11 mouse cellular contexts compared by ENCODE assay signal in genomic region chr15:12742117-12742906, GRCm38 (mm10).
"Had no signal": no experiment of that assay in that cellular context is flagged by ENCODE, and none has a peak within 500 bp of the region (broad histone marks: within the 10 kb centered on the region; RNA-seq: fewer than 3 reads in every experiment).

No protein-coding gene starts in this region.

- H3K9ac ChIP-seq: intestine, embryonic 15.5 days; midbrain, embryonic 12.5 days; neural tube, embryonic 12.5 days had no signal

- H3K9me3 ChIP-seq: intestine, embryonic 15.5 days had no signal

- H3K4me3 ChIP-seq: intestine, embryonic 15.5 days; layer of hippocampus, adult 2 months; limb, embryonic 10.5 days; midbrain, embryonic 12.5 days; myocyte; neural tube, embryonic 12.5 days had no signal

- H3K4me2 ChIP-seq: intestine, embryonic 15.5 days; midbrain, embryonic 12.5 days; neural tube, embryonic 12.5 days had no signal

- H3K36me3 ChIP-seq: intestine, embryonic 15.5 days; limb, embryonic 10.5 days; midbrain, embryonic 12.5 days; neural tube, embryonic 12.5 days had no signal

- ATAC-seq: intestine, embryonic 15.5 days had no signal

- DNase-seq: kidney, adult 18-20 months; kidney, postnatal 10 days; kidney, postnatal 4 days; thymus, adult 18-20 months; thymus, postnatal 14 days had no signal

- H3K27ac ChIP-seq: intestine, embryonic 15.5 days; layer of hippocampus, adult 2 months; limb, embryonic 10.5 days; midbrain, embryonic 12.5 days; neural tube, embryonic 12.5 days had no signal
